Mouse (Mus musculus) adrenal gland, postnatal 0 days (tissue): Measurements from ENCODE around the gene Gm21834. TPM values are rescaled to one million over a fixed set of nuclear protein-coding genes. Genes with fewer than 3 reads are reported as not detected.

Source experiments
- polyA plus RNA-seq: library from polyadenylated mRNA; unstranded; fragments of >200 nt; fragmentation: Nextera tagmentation; extraction: Ambion mirVana; gene quantifications from 2 replicates; pipeline ENCODE4 v1.2.1, GENCODE M21; 2015

The Gm21834 gene
- not detected in 2 replicates for polyA plus RNA-seq

GRCm38 (mm10) chr17:57742119-57742518 lies at the start of gene Gm21834:
Gene Gm21834 (minus strand): TSS chr17:57742219.

DNA sequence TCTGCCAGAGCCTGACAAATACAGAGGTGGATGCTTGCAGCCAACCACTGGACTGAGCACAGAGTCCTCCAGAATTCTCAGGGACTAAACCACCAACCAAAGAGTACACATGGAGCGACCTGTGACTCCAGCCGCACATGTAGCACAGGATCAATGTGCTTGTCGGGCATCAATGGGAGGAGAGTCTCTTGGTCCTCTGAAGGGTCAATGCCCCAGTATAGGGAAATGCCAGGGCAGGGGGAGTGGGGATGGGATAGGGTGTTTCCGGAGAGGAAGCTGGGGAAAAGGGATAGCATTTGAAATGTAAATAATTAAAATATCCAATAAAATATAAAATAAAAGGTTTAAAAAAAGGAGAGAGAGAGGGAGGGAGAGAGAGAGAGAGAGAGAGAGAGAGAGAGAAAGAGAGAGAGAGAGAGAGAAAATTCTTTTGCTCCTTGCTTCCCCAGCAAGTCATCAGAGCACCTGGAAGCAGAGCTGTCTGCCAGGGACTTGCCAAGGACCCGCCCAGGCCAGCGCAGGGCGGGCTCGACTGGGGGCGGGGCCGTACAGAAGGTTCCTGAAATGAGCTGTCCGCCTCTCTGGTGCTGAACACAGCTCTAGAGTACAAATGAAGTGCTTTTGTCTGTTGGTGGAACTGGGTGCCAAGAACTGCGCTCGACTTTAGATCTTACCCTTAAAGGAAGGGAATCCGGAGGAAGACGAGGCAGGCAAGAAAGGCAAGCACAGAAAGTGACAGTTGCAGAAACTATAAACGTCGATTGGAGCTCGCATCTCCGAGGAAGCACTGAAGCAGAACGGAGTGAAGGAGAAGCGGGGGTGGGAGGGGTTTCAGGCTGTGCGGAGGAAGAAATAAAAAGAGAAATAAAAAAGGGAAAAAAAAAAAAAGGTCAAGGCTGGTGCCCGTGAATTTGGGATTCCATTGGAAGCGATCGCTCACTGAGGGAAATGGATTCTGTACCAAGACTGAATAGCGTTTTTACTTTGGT lies 26.9 kb upstream of the Gm21834 start, which contains the start of gene Cntnap5c:
Gene Cntnap5c (plus strand): TSS at position 949 of the 989 bp plus-strand sequence.

Other genes starting within 250 kb of the Gm21834 start
- gene Vmn2r120, start 196.7 kb downstream of the Gm21834 start, polyA plus RNA-seq: not detected in 2 replicates
- gene Cntnap5c, start 27.4 kb upstream of the Gm21834 start, polyA plus RNA-seq: 0.04 and 0.08 TPM in 2 replicates